Mouse (Mus musculus): ENCODE measurements around the gene Lmna.

- TF ChIP-seq CTCF (IDR thresholded peaks at IDR 0.05; ENCODE audit: borderline replicate concordance, insufficient read depth, low read depth, low read length) (peak; percentile 62), POLR2A (IDR thresholded peaks at IDR 0.05; ENCODE audit: borderline replicate concordance, insufficient read depth, low read length) (peak; percentile 37; the same call in 1 of the 2 replicates)
These were observed 43.7 kb upstream of the Lmna start, which contains the start of gene Ubqln4 for GRCm38 (mm10) chr3:88553525-88553879.
